Mouse (Mus musculus): ENCODE data around the gene Chid1.

Gene Chid1

GRCm38 (mm10) chr7:141539556-141540311 lies at the start of gene Chid1:
Gene Chid1 (minus strand): TSS chr7:141539857.
- DNase-seq (ENCODE audit: low read depth, low spot score) = peak; percentile 98

DNA sequence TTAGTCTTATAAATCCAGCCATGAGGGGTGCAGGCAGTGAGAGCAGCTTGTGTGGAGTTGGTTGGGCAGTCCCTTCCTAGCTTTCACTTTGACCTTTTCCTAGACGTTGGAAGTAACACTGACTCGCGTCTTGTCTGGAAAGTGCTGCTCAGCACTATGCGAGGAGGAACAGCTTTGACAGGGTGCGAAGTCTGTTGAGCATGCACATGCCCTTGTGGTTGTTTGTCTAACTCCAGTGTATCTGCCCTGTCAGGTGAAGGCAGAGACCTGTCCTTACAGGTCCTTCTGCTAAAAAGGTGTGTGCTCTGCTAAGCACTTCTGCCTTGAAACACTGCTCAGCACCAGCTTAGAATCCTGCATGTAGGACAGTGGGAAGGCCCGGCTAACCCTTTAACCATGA lies 49.2 kb upstream of the Chid1 start:
- DNase-seq (ENCODE audit: low read depth, low spot score) = no peak

- DNase-seq (ENCODE audit: low read depth, low spot score) = no peak
These were observed 46.2 kb upstream of the Chid1 start for GRCm38 (mm10) chr7:141585881-141586280.

DNA sequence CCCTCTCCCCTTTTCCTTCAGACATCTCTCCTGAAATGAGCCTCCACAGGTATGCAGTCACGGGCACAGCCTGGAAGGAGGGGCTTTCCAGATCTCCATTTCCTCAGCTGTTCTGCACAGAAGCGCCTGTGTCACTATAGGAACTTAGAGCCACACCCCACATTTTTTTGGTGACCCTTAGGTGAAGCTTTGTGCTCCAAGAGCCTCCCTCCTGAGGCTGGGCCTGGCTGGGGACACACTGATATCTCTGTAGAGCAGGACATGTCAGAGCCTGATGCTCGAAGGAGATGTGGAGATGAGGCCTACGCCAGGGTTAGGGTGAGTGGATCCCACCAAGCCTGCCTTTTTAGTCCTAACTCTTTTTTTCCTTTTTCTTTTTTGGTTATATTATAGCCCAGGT lies 45.6 kb upstream of the Chid1 start:
- DNase-seq (ENCODE audit: low read depth, low spot score) = no peak

DNA sequence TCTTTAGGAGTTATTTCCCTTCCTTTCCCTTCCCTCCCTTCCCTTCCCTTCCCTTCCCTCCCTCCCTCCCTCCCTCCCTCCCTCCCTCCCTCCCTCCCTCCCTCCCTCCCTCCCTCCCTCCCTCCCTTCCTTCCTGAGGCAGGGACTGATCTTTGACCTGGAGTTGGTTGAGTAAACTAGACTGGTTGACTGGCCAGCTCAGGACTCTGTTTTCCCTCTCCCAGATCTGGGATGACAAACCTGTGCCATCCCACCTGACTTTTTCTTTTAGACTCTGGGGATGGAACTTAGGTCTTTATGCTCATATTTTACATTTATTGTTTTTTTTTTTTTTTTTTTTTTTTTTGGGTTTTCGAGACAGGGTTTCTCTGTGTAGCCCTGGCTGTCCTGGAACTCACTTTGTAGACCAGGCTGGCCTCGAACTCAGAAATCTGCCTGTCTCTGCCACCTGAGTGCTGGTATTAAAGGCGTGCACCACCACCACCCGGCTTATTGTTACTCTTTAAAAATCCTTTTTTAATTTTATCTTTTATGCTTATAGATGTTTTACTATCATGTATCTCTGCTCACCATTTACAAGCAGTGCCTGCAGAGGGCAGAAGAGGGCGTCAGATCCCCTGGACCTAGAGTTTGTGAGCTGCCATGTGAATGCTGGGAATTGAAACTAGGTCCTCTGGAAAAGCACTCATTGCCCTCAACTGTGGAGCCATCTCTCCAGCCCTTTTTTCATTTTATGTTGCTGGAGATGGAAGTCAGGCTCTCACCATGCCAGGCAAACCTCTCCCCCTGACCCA lies 44.6 kb upstream of the Chid1 start:
- DNase-seq (ENCODE audit: low read depth, low spot score) = peak; percentile 36

DNA sequence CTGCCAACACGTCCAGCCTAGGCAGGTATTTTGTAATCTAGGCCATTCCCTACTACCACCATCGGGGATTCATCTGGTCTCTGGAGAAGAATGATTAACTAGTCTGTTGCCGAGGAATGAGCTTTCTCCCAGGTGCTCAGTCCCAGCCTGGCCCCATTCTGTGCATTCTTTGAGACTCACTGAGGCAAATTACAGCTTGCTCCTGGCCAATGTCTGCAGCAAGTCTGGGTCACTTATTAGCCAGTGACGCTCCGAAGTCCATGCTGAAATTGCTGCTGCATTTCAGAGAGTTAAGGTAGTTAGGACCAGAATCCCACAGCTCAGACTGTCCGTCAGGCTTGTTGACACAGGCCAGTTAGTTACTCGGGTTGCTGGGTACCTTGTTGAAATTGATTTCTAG lies 41.7 kb upstream of the Chid1 start:
- DNase-seq (ENCODE audit: low read depth, low spot score) = no peak

- no peak for DNase-seq (ENCODE audit: low read depth, low spot score)
These were observed 39.3 kb upstream of the Chid1 start for GRCm38 (mm10) chr7:141578943-141579342.

DNA sequence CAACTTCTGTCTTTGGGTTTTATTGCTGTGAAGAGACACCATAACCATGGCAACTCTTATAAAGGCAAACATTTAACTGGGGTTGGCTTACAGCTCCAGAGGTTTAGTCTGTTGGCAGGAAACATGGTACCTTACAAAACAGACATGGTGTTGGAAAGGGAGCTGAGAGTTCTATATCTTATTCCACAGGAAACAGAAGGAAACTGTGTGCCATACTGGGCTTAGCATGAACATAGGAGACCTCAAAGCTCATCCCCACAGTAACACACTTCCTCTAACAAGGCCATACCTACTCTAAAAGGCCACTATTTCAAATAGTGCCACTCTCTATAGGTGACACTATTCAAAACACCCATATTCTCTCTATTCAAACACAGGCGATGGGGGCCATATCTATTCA lies 38.9 kb upstream of the Chid1 start:
- DNase-seq (ENCODE audit: low read depth, low spot score) = no peak

DNA sequence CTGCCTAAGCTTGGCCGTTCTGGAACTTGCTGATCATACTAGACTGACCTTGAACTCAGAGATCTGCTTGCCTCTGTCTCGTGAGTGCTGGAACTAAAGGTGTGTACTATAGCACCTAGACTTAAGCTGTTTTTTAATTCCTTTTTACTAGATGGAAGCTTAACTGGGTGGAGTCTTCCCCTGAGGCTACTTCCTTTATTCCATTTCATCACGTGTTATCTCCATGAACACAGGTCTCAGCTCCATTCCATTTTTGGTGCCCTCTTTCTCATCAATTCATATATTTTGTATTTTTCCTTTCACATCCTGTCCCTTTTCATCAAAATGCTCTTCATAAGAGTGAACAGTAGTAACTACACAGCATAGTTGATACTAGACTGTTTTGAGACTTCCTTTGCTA lies 38.1 kb upstream of the Chid1 start:
- no peak for DNase-seq (ENCODE audit: low read depth, low spot score)

DNA sequence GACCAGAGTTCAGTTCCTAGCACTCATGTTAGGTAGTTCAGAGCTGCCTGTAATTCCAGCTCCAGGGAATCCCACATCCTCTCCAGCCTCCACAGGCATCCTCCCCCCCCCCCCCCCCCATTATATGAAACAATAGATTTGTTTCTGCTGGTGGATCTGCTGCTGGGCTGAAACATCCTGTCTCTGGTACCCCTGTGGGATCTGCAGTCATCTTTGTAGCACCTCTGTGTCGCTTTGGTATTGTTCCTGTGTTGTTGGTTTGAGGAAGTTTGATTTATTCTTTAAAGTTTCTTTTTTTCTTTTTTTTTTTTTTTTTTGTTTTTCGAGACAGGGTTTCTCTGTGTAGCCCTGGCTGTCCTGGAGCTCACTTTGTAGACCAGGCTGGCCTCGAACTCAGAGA lies 35.8 kb upstream of the Chid1 start:
- no peak for DNase-seq (ENCODE audit: low read depth, low spot score)

GRCm38 (mm10) chr7:141574041-141574440 lies 34.4 kb upstream of the Chid1 start:
- no peak for DNase-seq (ENCODE audit: low read depth, low spot score)

DNA sequence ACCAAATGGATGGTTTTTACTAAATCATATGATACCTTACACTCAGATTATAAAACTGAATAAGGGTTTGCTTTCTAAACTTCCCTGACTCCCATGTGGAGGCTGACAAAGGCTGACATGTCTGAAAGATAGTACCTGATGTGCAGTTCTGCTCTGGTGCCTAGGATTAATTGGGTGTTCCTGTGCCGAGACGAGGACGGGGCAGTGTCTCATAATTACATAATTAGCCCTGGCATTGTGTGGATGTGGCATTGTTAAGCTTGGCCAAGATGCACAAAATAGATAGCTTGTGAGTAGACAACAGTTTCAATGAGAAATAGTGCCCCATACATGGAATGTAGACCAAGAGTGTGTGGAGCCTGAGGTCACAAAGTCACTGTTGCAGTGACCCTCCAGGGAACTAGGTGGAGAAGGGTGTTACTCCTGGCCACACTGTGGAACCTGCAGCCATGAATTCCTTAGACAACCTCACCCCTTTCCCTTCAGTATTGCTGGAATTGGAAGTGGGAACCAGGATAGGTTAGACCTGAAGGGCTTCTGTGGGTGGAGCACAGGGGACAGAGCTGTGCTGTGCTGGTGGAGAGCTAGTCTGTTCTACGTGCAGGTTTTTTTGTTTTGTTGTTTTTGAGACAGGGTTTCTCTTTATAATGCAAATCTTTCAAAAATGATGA lies 31.1 kb upstream of the Chid1 start:
- DNase-seq (ENCODE audit: low read depth, low spot score) = no peak

- no peak for DNase-seq (ENCODE audit: low read depth, low spot score)
These were observed 30.3 kb upstream of the Chid1 start for GRCm38 (mm10) chr7:141569916-141570315.

DNA sequence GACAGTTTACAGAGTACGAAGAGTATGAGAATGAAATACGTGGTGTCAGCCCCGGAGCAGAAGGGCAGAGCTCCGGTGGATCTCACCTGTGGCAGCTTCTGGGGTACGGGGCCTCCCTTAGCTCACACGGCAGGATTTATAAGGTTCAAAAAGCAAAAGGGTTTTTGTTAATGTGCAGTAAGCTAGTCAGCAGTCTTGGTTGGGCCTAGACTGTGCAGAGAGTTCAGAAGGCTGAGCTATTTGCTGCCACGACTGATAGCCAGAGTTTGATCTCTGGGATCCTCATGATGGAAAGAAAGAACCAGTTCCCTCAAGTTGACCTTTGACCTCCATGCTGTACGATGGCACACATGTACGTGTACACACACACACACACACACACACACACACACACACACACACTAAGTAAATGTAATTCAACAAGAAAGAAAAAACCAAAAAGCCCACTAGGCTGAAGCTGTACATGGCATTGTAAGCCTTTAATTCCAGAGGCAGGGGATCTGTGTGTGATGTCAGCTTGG lies 29.7 kb upstream of the Chid1 start:
- DNase-seq (ENCODE audit: low read depth, low spot score) = no peak

DNA sequence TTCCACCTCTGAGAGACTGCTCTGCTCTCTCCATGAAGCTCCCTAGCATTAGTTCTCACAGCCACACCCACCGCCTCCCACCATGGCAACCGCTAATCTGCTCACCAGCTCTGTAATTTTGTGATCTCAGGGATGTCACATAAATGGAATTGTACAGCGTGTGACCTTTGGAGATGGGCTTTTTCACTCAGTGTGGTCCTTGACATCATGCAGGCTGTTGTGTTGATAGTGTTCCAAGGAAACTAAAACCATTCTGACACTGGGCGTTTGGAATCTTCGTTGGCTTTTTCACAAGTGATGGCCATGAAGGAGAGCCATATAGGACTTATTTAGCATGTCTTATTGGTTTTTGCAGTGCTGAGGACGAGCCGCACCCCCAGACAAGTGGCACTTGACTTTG lies 26.9 kb upstream of the Chid1 start:
- DNase-seq (ENCODE audit: low read depth, low spot score) = no peak

- peak; percentile 74 for DNase-seq (ENCODE audit: low read depth, low spot score)
These were observed 24.9 kb upstream of the Chid1 start for GRCm38 (mm10) chr7:141564561-141564960.

DNA sequence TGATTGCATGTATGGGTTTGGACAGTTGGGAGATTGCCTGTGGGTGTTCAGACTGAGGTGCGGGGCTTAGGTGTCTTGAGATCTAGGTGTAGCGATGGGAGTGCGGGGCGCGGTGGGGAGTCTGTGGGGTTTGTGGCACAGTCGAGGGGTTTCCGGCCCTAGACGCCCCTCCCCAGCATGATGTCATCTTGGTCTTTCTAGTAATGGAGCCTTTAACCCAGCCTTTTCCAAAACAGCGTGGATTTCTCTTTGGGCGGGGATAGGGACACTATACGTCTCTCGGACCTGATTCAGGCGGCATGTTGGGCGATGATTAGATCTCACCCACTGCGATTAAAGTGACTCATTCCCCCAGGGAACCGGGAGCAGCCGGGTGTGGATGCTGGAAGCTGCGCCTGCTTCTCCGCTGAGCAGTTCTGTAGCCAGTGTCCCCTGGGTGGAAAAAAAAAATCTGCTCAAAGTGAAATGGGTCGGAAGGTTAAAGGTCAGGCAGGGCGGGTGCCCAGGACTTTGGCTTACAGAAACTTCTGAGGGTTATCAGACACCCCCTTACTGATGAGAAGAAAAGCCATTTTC lies 23.3 kb upstream of the Chid1 start:
- DNase-seq (ENCODE audit: low read depth, low spot score) = peak; percentile 94

DNA sequence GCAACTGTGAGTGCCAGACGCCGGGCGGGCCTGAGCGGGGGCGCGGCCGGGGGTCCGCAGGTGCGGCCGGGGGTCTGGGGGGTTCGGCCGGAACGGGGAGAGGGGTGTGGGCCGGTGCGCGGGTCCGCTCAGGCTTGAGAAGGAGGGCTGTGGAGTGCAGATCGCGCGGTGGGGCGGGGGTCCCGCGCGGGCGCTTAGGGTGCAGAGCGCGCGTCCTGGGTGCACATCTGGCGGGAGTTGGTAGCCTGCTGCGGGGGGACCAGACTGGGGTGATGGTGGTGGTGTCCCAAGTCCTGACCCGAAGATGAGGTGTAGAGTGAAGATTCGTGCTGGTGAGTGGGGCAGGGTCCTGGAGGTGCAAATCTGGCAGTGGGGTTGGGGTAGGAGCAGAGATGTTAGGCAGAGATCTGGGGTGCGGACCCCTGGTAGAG lies 22.8 kb upstream of the Chid1 start:
- DNase-seq (ENCODE audit: low read depth, low spot score) = no peak

- peak; percentile 90 for DNase-seq (ENCODE audit: low read depth, low spot score)
These were observed 22.2 kb upstream of the Chid1 start, which contains the start of gene Ap2a2 for GRCm38 (mm10) chr7:141561682-141562391. Gene Ap2a2 (plus strand): TSS chr7:141562173.

DNA sequence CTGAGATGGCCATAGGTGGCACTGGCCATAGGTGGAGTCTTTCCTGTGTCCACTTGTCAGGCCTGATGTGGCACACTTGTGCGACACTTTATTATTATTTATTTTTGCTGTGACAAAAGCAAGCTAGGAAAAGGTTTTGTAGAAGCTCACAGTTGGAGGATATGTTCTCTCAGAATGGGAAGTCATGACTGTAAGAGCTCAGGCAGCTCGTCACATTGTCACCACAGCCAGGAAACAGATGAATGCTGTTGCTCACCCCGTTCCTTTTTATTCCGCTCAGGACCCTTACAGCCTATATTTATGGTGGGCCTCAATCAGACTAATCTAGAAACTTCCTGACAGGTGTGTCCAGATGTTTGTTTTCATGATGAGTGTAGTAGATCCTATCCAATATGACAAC lies 20.8 kb upstream of the Chid1 start:
- no peak for DNase-seq (ENCODE audit: low read depth, low spot score)

- no peak for DNase-seq (ENCODE audit: low read depth, low spot score)
These were observed 20.2 kb upstream of the Chid1 start for GRCm38 (mm10) chr7:141559726-141560325.

Data from 3T3-L1 (cell line).